Comparison of ENCODE assay signal across 16 mouse cellular contexts in genomic region chr7:129678972-129679371, GRCm38 (mm10).
DNase-seq lines count a peak whose midpoint lies in the region; ATAC-seq and TF ChIP-seq lines count a peak whose summit lies in the region.
"Had no signal": no experiment of that assay in that cellular context is flagged by ENCODE, and none has a peak within 500 bp of the region (broad histone marks: within the 10 kb centered on the region; RNA-seq: fewer than 3 reads in every experiment).

No protein-coding gene starts in this region.

- no peak overlapping the region for H3K4me2 ChIP-seq in kidney, embryonic 15.5 days
- no peak overlapping the region; the same call in 1 of the 2 replicates for H3K4me2 ChIP-seq in limb, embryonic 14.5 days (replicated peaks; ENCODE audit: low read depth, low read length, severe bottlenecking)
- H3K4me2 ChIP-seq: hindbrain, embryonic 13.5 days; midbrain, embryonic 13.5 days had no signal

- ATAC-seq in kidney, embryonic 15.5 days (replicated peaks; ENCODE audit: low FRiP score), result 0 out of 2 replicates have a peak, but pooled peaks have one; percentile 3
- ATAC-seq in limb, embryonic 14.5 days (ENCODE audit: low FRiP score, low read depth), result peak; percentile 64
- ATAC-seq: liver, postnatal 0 days; midbrain, embryonic 13.5 days had no signal

- no peak overlapping the region for H3K9ac ChIP-seq in kidney, embryonic 15.5 days
- H3K9ac ChIP-seq in limb, embryonic 14.5 days (ENCODE audit: low read depth, low read length, severe bottlenecking), result no peak overlapping the region
- H3K9ac ChIP-seq: hindbrain, embryonic 13.5 days; liver, postnatal 0 days; midbrain, embryonic 13.5 days had no signal

- H3K4me1 ChIP-seq in kidney, embryonic 15.5 days, result peaks cover 57% of the 10 kb centered on the region
- peaks cover 17% of the 10 kb centered on the region for H3K4me1 ChIP-seq in limb, embryonic 14.5 days (ENCODE audit: control insufficient read depth, insufficient read depth, low read length)

- no peak for DNase-seq in kidney, postnatal 36 days
- peak; percentile 61 for DNase-seq in NIH3T3 (ENCODE audit: low read depth)
- peak; percentile 70 for DNase-seq in forelimb bud, embryonic 11.5 days (ENCODE audit: low read depth, low spot score)
- peak; percentile 70 for DNase-seq in limb, embryonic 14.5 days (ENCODE audit: low spot score)
- no peak for DNase-seq in frontal cortex, postnatal 10 days (ENCODE audit: low spot score in 2 of 2)
- DNase-seq in ovary, postnatal 14 days (ENCODE audit: low spot score), result no peak
- no peak for DNase-seq in thymus, postnatal 4 days
- DNase-seq: cerebellum, postnatal 10 days; gastrocnemius, postnatal 25 days; liver; liver, postnatal 0 days; thymus, postnatal 36 days had no signal

- no peak overlapping the region for H3K4me3 ChIP-seq in kidney, embryonic 15.5 days (replicated peaks)
- no peak overlapping the region for H3K4me3 ChIP-seq in limb, embryonic 14.5 days (replicated peaks; ENCODE audit: low read length)
- H3K4me3 ChIP-seq: forebrain, embryonic 10.5 days; hindbrain, embryonic 13.5 days; midbrain, embryonic 13.5 days had no signal

- no peaks in the 10 kb centered on the region for H3K27me3 ChIP-seq in kidney, embryonic 15.5 days
- H3K27me3 ChIP-seq in limb, embryonic 14.5 days (ENCODE audit: control insufficient read depth, insufficient read depth, low read length), result no peaks in the 10 kb centered on the region

- WGBS in kidney, embryonic 15.5 days, result 13% methylated on average over 8 of the region's 8 CpGs
- 4% methylated on average over 8 of the region's 8 CpGs for WGBS in limb, embryonic 14.5 days

- no peaks in the 10 kb centered on the region for H3K9me3 ChIP-seq in kidney, embryonic 15.5 days (replicated peaks)
- no peaks in the 10 kb centered on the region for H3K9me3 ChIP-seq in limb, embryonic 14.5 days (ENCODE audit: control insufficient read depth, low read length)
- H3K9me3 ChIP-seq: forebrain, embryonic 10.5 days; hindbrain, embryonic 13.5 days; midbrain, embryonic 13.5 days had no signal

- peak overlapping the region; percentile 87 for H3K27ac ChIP-seq in kidney, embryonic 15.5 days
- H3K27ac ChIP-seq in limb, embryonic 14.5 days (replicated peaks; ENCODE audit: low read depth, low read length), result peak overlapping the region; percentile 65; the same call in 1 of the 2 replicates
- H3K27ac ChIP-seq: forebrain, embryonic 10.5 days; hindbrain, embryonic 13.5 days; midbrain, embryonic 13.5 days had no signal

- no peaks in the 10 kb centered on the region for H3K36me3 ChIP-seq in kidney, embryonic 15.5 days
- H3K36me3 ChIP-seq in limb, embryonic 14.5 days (ENCODE audit: control insufficient read depth, insufficient read depth, low read length), result no peaks in the 10 kb centered on the region
- H3K36me3 ChIP-seq: forebrain, embryonic 10.5 days; hindbrain, embryonic 13.5 days; midbrain, embryonic 13.5 days had no signal

- no peak for TF ChIP-seq POLR2A in limb, embryonic 14.5 days (IDR thresholded peaks at IDR 0.05; ENCODE audit: borderline replicate concordance, extremely low read depth, insufficient read depth, insufficient read length)

Comparison
In these comparisons a context has a peak if more than half of its experiments do, and no peak if none do; other contexts are left out.
1. DNase-seq: peak in NIH3T3 (single experiment), forelimb bud, embryonic 11.5 days (single experiment) and limb, embryonic 14.5 days (single experiment); none in kidney, postnatal 36 days (0 of 2), frontal cortex, postnatal 10 days (0 of 2), ovary, postnatal 14 days (single experiment) and thymus, postnatal 4 days (single experiment).